Mouse (Mus musculus) thymus, adult 2 months (tissue): ENCODE data around the gene Rmi2.

Source experiments
- CTCF ChIP-seq: fragments of 200-500 bp; IDR thresholded peaks from 2 replicates; pipeline ENCODE4 v1.5.1; 2012; ENCODE audit warnings: mild to moderate bottlenecking, control low read depth, low read length, moderate library complexity, borderline replicate concordance; ENCODE audit not compliant: control insufficient read depth, poor library complexity, insufficient read depth; ENCODE audit errors: extremely low read depth
- POLR2A ChIP-seq: fragments of 200-500 bp; IDR thresholded peaks from 2 replicates; pipeline ENCODE4 v1.6.1; 2012; ENCODE audit warnings: mild to moderate bottlenecking, low read length, control low read depth, moderate library complexity; ENCODE audit not compliant: control insufficient read depth, poor library complexity, insufficient read depth; ENCODE audit errors: extremely low read depth

GRCm38 (mm10) chr16:10845952-10846351 is 11.1 kb downstream of the Rmi2 start:
- TF ChIP-seq POLR2A (no peak), CTCF (no peak)
